Mouse (Mus musculus) heart, postnatal 25 days (tissue): Measurements from ENCODE around the gene Sptbn1. TPM values are rescaled to one million over a fixed set of nuclear protein-coding genes. Genes with fewer than 3 reads are reported as not detected.

Experiments
- DNase-seq: peaks from one replicate; pipeline ENCODE4 v3.0.0; 2022; ENCODE audit warnings: low spot score
- intact Hi-C: fragments of 180-260 bp; cut with DNase I; formaldehyde crosslinking; loops from one replicate; pipeline ENCODE4 v1.15.1; 2025
- total RNA-seq, 2 experiments: library from RNA; stranded (reverse); gene quantifications; 2 replicates each; pipeline ENCODE4 v1.2.3; 2021

Sptbn1 gene
- total RNA-seq, 2 experiments from 2014 or later: 487 to 529 TPM

DNA sequence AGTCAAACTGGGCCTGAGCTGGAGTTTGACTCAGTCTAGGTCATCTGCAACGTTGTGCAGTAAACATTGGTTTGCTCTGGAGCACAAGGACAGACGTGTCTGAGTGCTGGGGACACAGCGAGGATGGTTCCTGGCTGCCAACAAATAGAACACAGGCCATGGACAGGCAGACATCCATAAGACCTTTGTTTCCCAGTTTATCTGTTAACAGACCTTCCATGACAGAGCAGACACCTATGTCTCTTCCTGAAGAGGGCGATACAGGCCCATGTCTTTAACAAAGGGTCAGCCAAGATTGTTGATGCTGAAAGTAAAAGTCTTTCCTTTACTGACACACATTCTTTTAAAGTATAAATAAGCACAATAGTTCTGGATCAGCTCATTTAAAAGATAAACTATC lies 176.1 kb downstream of the Sptbn1 start:
- DNase-seq: no peak
- intact Hi-C loops: loop anchor here (5.0 to 10.0 kb wide), 3 partner anchors 283 to 703 kb away; no protein-coding TSS in a partner anchor

DNA sequence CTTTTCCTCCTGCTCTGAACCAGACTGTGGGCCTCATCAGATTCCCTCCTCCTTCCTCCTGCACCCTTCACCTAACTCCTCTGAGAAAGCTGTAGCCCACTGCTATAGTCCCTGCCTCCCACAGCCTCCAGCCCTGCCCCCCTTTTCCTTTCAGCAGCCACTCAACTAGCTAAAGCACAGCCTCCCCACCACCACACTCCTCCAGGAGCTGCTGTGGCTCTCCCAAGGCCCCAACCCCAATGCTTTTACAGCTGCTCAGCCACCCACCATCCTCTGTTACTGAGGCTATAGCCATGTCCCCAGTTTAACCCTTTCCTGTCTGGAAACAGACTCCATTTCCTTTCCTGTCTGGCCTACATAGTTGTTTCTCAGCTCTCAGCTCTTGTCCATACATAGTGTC lies 182.9 kb downstream of the Sptbn1 start:
- DNase-seq: no peak
- intact Hi-C loops: no loop called here

DNA sequence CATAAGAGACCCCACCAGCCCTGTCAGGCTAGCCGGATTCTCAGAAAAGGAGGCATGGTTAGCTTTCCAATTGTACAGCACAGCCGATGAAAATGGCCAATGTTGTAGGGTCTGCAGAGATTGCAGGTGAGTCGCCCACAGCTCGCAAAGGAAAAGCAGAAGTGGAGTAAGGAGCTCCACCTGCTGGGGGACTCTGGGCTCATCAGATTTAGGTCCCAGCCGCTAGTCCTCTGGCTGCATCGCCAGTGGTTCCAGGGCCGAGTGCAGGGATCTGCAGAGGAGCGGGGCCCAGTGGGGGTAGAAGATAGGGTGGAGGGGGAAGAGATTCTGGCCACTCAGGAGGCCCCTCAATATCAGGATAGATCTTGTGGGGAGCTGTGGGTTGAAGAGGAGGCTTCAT lies 210.7 kb downstream of the Sptbn1 start:
- DNase-seq: no peak
- intact Hi-C loops: no loop called here

Other genes with a start within 250 kb of the Sptbn1 start
- 1 to 10 TPM; 1.8 to 2.5 TPM for gene Eml6, start 242.1 kb downstream of the Sptbn1 start, total RNA-seq
- not detected for gene 4930505A04Rik, start 203.7 kb upstream of the Sptbn1 start, total RNA-seq